Mouse (Mus musculus) heart, embryonic 15.5 days (tissue): ENCODE results near the gene Abcc9. TPM values are rescaled to one million over a fixed set of nuclear protein-coding genes. Genes with fewer than 3 reads are reported as not detected.

Source experiments
- ATAC-seq: fragments of 200-750 bp; cut with Nextera tagmentation; replicated peaks from 2 replicates; pipeline ENCODE4 v1.8.0; 2017; ENCODE audit warnings: low read depth, moderate TSS enrichment; ENCODE audit not compliant: insufficient number of reproducible peaks, insufficient read depth, low FRiP score
- H3K27ac ChIP-seq: fragments of 300-500 bp; sonication (generic); 2 replicates; pipeline ENCODE4 v1.5.1; 2015; ENCODE audit warnings: mild to moderate bottlenecking, inconsistent platforms
- H3K27me3 ChIP-seq: fragments of 300-500 bp; sonication (generic); 2 replicates; pipeline ENCODE4 v1.6.1; 2015; ENCODE audit warnings: inconsistent platforms
- H3K36me3 ChIP-seq: fragments of 300-500 bp; sonication (generic); 2 replicates; pipeline ENCODE4 v1.6.1; 2015; ENCODE audit warnings: mild to moderate bottlenecking, inconsistent platforms
- H3K4me1 ChIP-seq: fragments of 300-500 bp; sonication (generic); replicated peaks from 2 replicates; pipeline ENCODE4 v1.6.1; 2015; ENCODE audit warnings: inconsistent platforms
- H3K4me2 ChIP-seq: fragments of 300-500 bp; sonication (generic); 2 replicates; pipeline ENCODE4 v1.6.1; 2015; ENCODE audit warnings: inconsistent platforms, mild to moderate bottlenecking, moderate library complexity
- H3K4me3 ChIP-seq: fragments of 300-500 bp; sonication (generic); 2 replicates; pipeline ENCODE4 v1.5.1; 2015; ENCODE audit warnings: mild to moderate bottlenecking, inconsistent platforms
- H3K9ac ChIP-seq: fragments of 300-500 bp; sonication (generic); 2 replicates; pipeline ENCODE4 v1.6.1; 2015; ENCODE audit warnings: mild to moderate bottlenecking, inconsistent platforms
- H3K9me3 ChIP-seq: fragments of 300-500 bp; sonication (generic); replicated peaks from 2 replicates; pipeline ENCODE4 v1.6.1; 2016; ENCODE audit warnings: inconsistent platforms
- WGBS: fragments of 180-500 bp; shearing (Covaris S2); methylation state at CpG from one replicate; pipeline ENCODE4 v1.1.7; 2015; ENCODE audit warnings: mixed read lengths; 5-methylcytosine and 5-hydroxymethylcytosine counted together
- polyA plus RNA-seq: library from polyadenylated mRNA; unstranded; fragments of >200 nt; fragmentation: Nextera tagmentation; extraction: Ambion mirVana; gene quantifications from 2 replicates; pipeline ENCODE4 v1.2.1, GENCODE M21; 2015

Gene Abcc9
- 14.6 and 15.2 TPM in 2 replicates for polyA plus RNA-seq

DNA sequence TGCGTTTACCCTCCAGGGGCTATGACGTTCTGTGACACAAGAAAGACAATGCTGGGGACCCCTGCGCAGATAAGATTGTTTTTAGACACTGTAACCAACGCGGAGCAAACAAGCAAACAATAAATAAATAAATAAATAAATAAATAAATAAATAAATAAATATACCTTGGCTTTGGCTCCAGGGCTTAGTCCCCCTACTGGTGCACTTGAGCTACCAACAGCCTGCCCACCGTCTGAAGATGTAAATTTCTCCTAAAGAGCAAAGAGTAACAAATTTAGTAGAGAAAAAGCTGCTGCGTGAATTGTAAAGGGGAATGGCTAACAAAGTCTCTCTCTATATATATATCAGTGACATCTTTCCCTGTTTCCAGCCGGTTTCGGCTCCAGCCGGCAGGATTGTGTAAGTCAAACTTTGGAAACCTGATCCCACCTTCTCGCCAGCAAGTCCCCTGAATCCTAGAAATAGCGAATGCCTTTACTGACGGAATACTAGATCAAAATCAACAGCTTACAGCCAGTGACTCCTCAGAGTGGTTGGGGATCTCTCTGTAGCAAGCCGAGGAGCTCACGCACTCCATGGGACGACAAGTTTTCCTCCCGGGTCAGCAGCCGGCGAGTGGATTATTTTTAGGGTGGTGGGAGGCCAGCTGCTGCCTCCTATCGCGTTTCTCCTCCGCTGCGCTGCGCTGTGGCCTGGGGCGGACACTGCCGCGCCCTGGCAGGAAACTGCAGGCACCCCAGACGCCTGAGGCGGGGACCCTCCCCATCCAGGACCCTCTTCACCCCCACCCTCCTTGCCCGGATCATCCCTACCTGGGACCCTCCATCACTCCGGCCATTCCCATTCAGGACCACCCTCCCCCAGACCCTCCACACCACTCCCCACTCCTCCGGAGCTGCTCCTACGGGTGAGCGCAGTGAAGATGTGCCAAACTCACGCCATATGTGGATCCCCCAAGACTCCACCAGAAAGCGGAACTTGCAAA lies at the start of gene Abcc9:
Gene Abcc9 (minus strand): TSS at position 664 of the 986 bp plus-strand sequence.
- Histone ChIP-seq H3K4me2 (peak within 1 kb of the TSS; percentile 86), H3K4me1 (peaks cover 38% of the 10 kb centered on the region), H3K27me3 (no peaks in the 10 kb centered on the region), H3K9me3 (no peaks in the 10 kb centered on the region), H3K9ac (peak within 1 kb of the TSS; percentile 72), H3K4me3 (peak within 1 kb of the TSS; percentile 56), H3K27ac (peak within 1 kb of the TSS; percentile 86), H3K36me3 (no peaks in the 10 kb centered on the region)
- peak; percentile 78 for ATAC-seq
- WGBS = 6% methylated on average over 36 of the region's 36 CpGs

DNA sequence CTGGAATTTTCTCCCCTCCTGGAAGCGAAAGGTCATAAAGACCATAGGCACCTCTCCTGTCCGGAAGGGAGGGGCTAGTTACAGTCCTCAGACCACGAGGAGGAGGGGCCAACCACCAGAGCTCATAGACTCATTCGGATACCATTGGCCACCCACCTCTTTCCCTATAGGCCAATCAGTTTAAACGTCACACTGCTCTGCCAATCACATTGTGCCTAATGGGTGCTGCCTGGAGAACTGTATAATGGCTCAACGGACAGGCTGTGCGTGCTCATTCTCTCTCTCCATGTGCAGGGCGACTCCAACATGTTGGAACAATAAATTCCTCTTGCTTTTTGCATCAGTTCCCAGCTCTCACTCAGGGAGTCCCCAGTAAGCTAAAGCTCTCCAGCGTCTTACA lies 49.2 kb upstream of the Abcc9 start:
- ATAC-seq = no peak
- H3K4me2 ChIP-seq = no peak overlapping the region
- H3K27ac ChIP-seq = no peak overlapping the region
- WGBS = 53% methylated on average over 9 of the region's 9 CpGs
- H3K4me1 ChIP-seq = peaks cover 19% of the 10 kb centered on the region
- H3K9ac ChIP-seq = no peak overlapping the region
- H3K9me3 ChIP-seq = no peaks in the 10 kb centered on the region
- H3K36me3 ChIP-seq = no peaks in the 10 kb centered on the region
- no peaks in the 10 kb centered on the region for H3K27me3 ChIP-seq
- H3K4me3 ChIP-seq = no peak overlapping the region

DNA sequence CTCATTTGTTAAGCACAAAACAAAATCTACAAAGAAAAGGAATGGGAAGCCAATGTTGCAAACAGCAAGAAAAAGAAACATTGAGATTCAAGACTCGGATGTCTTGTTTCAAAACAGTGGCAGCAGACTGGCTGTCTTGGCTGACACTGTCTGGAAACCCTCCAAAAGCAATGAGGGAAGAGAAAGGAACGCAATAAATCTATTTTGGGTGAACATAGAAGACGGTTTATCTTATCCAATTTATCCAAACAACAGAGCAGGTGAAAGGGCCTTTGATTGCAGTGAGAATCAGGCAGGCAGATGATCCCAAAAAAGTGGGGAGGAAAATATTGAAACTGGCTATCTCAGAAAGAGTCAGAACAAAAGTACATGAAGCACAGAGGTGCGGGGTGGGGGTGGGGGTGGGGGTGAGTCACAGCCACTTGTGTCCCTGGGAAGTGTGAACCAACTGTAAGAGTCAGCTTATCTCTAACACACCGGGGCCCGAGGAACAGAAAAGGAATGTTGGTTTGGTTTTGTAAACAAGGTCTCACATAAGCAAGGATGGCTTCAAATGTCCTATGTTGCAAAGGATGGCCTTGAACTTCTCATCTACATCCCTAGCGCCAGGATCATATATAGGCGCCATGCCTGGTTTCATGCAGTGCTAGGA lies 46.1 kb upstream of the Abcc9 start:
- Histone ChIP-seq H3K9ac (no peak overlapping the region), H3K9me3 (no peaks in the 10 kb centered on the region), H3K4me1 (peaks cover 19% of the 10 kb centered on the region), H3K4me3 (no peak overlapping the region), H3K27me3 (no peaks in the 10 kb centered on the region), H3K4me2 (peak overlapping the region; percentile 31), H3K36me3 (no peaks in the 10 kb centered on the region), H3K27ac (peak overlapping the region; percentile 62)
- 28% methylated on average over 8 of the region's 8 CpGs for WGBS
- ATAC-seq = peak; percentile 34; the same call in 1 of the 2 replicates

DNA sequence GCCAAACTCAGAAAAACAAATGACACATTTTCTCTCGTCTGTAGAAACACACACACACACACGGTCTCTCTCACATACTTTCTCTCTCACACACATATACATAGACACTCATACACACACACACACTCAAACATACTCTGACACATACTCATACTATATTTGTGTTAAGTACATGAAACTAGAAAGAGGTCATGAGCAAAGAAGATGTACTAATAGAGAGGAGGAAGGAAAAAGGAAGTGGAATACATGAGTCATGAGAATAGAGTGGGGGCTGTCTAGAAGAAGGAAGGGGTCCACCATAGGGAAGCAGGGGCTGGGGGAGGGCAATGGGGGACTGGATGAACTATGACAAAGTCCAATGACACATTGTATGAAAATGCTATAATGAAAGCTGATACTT lies 45.0 kb upstream of the Abcc9 start:
- H3K27ac ChIP-seq = no peak overlapping the region; the same call in 1 of the 2 replicates
- no peaks in the 10 kb centered on the region for H3K9me3 ChIP-seq
- H3K9ac ChIP-seq = no peak overlapping the region
- H3K4me3 ChIP-seq = no peak overlapping the region
- 52% methylated on average over 2 of the region's 2 CpGs for WGBS
- H3K4me2 ChIP-seq = no peak overlapping the region
- H3K36me3 ChIP-seq = no peaks in the 10 kb centered on the region
- no peaks in the 10 kb centered on the region for H3K27me3 ChIP-seq
- peaks cover 19% of the 10 kb centered on the region for H3K4me1 ChIP-seq
- ATAC-seq = no peak

DNA sequence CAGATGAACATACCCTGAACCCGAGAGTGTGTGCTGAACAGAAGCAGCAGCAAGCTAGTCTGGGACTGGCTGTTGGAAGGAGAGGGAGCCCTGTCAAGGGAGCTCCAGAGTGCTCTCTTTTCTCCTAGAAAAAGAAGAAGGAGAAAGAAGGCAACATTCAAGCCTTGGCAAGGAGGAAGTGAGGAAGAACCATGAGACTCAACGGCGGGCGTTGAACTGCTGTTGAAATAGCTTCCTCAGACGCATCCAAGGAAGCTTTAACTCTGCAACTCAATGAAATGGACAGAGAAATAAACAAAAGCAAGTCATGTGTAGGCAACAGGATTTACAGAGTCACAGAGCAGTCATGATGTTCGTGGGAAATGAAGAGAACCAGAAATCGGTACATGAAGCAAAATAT lies 44.6 kb upstream of the Abcc9 start:
- H3K36me3 ChIP-seq = no peaks in the 10 kb centered on the region
- H3K27ac ChIP-seq = peak overlapping the region; percentile 15; the same call in 1 of the 2 replicates
- no peaks in the 10 kb centered on the region for H3K9me3 ChIP-seq
- ATAC-seq = no peak
- H3K4me1 ChIP-seq = peaks cover 19% of the 10 kb centered on the region
- H3K9ac ChIP-seq = no peak overlapping the region
- no peak overlapping the region for H3K4me3 ChIP-seq
- H3K4me2 ChIP-seq = no peak overlapping the region
- no peaks in the 10 kb centered on the region for H3K27me3 ChIP-seq
- WGBS = 69% methylated on average over 7 of the region's 7 CpGs

DNA sequence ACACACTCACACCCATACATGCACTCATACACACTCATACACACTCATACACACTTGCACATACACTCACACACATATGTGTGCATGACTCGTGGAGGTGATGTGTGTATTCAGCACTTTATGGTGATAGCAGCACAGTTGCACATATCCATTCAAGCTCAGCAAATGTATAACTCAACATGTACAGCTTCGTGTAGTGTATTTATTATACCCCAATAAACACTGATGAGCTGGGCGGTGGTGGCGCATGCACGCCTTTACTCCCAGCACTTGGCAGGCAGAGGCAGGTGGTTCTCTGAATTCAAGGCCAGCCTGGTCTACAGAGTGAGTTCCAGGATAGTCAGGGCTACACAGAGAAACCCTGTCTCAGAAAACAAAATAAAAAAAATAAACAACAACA lies 43.4 kb upstream of the Abcc9 start:
- WGBS = 90% methylated on average over 5 of the region's 5 CpGs
- no peak for ATAC-seq

DNA sequence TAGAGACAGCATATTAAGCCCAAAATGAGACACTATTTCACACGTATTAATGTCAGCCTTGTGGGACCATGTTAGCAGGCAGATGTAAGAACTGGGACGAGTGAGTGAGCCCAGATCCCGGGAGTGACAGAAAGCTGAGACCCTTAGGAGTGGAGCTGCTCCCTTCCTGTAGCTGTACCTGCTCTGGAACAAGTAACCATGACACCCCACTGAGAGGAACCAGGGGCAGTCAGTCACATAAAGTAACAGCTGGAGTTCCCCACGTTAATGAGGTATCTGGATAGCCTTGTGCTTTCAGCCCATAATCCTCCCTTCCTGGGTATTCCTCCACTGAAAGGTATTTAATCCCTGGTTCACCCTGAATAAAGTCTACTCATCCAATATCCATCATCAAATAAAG lies 41.1 kb upstream of the Abcc9 start:
- Histone ChIP-seq H3K4me3 (no peak overlapping the region), H3K9me3 (no peaks in the 10 kb centered on the region), H3K27ac (no peak overlapping the region), H3K27me3 (no peaks in the 10 kb centered on the region), H3K4me2 (no peak overlapping the region), H3K4me1 (peaks cover 15% of the 10 kb centered on the region), H3K36me3 (no peaks in the 10 kb centered on the region), H3K9ac (no peak overlapping the region)
- no peak for ATAC-seq
- whole genome bisulfite sequencing = 69% methylated on average over 4 of the region's 4 CpGs

More for the DNA sequence above, 43.4 kb upstream of the Abcc9 start:
- Histone ChIP-seq H3K4me1 (peaks cover 19% of the 10 kb centered on the region), H3K9me3 (no peaks in the 10 kb centered on the region), H3K27ac (no peak overlapping the region), H3K4me3 (no peak overlapping the region), H3K27me3 (no peaks in the 10 kb centered on the region), H3K4me2 (no peak overlapping the region), H3K9ac (no peak overlapping the region), H3K36me3 (no peaks in the 10 kb centered on the region)

DNA sequence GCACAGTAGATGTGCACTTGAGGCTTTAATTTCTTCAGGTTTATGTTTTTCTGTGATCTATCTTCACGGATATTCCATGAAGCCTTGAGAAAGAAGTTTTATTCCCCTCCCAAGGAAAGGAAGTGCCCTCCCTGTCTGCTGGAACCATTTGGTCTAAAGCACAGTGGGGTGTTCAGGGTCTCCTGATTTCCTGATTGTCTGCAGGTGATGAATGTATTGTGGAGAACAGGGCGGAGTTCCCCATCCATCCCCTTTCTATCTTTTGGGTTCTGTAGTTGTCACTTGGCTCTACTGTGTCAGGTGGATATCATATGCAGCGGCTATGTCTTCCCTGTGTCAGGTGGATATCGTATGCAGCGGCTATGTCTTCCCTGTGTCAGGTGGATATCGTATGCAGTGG lies 39.6 kb upstream of the Abcc9 start:
- no peak overlapping the region for H3K4me3 ChIP-seq
- H3K27ac ChIP-seq = no peak overlapping the region
- no peaks in the 10 kb centered on the region for H3K27me3 ChIP-seq
- H3K4me2 ChIP-seq = no peak overlapping the region
- no peak overlapping the region for H3K9ac ChIP-seq
- no peaks in the 10 kb centered on the region for H3K36me3 ChIP-seq
- peaks cover 4% of the 10 kb centered on the region for H3K4me1 ChIP-seq
- H3K9me3 ChIP-seq = no peaks in the 10 kb centered on the region
- WGBS = 86% methylated on average over 6 of the region's 6 CpGs
- no peak for ATAC-seq

DNA sequence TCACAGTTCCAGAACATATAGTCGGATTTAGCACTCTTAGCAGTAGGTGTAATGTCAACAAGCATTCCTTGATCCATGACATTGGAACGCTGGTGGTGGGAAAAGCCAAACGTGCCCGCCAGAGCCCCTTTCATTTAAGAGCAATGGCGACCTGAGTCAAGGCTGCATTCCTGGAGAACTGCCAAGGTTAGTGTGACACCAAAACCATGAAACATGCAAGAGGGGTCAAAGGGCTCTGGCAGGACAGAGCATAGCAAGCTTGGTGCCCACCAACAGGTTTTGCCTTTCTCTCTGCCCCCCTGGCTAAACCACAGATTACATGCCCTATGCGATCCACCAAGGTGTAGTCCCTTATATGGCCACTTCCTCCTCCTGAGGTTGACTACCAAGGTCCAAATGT lies 36.5 kb upstream of the Abcc9 start:
- Histone ChIP-seq H3K4me1 (no peaks in the 10 kb centered on the region; the same call in none of the 2 replicates), H3K27ac (no peak overlapping the region), H3K9me3 (no peaks in the 10 kb centered on the region), H3K4me2 (no peak overlapping the region), H3K9ac (no peak overlapping the region), H3K27me3 (no peaks in the 10 kb centered on the region), H3K4me3 (no peak overlapping the region), H3K36me3 (no peaks in the 10 kb centered on the region)
- no peak for ATAC-seq
- WGBS = 75% methylated on average over 6 of the region's 6 CpGs

DNA sequence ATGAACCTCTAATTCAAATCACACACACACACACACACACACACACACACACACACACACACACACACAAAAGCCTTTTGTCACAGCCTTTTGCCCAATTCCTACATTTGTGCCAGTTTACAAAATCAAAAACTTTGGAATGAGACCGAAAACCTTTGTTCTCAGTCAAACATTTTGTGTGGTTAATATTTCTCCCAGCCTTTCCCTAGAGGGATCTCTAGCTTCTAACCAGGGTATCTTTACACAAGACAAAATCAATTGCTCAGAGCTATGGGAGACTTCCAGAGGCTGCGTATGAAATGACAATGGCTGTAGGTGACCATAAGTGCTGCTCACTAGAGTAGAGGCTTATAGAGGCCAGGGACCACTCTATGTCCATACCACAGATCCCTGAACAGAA lies 36.1 kb upstream of the Abcc9 start:
- Histone ChIP-seq H3K27ac (no peak overlapping the region), H3K36me3 (no peaks in the 10 kb centered on the region), H3K4me3 (no peak overlapping the region), H3K27me3 (no peaks in the 10 kb centered on the region), H3K9me3 (no peaks in the 10 kb centered on the region), H3K9ac (no peak overlapping the region), H3K4me1 (no peaks in the 10 kb centered on the region; the same call in none of the 2 replicates), H3K4me2 (no peak overlapping the region)
- ATAC-seq = no peak
- WGBS = 91% methylated on average over 2 of the region's 2 CpGs

DNA sequence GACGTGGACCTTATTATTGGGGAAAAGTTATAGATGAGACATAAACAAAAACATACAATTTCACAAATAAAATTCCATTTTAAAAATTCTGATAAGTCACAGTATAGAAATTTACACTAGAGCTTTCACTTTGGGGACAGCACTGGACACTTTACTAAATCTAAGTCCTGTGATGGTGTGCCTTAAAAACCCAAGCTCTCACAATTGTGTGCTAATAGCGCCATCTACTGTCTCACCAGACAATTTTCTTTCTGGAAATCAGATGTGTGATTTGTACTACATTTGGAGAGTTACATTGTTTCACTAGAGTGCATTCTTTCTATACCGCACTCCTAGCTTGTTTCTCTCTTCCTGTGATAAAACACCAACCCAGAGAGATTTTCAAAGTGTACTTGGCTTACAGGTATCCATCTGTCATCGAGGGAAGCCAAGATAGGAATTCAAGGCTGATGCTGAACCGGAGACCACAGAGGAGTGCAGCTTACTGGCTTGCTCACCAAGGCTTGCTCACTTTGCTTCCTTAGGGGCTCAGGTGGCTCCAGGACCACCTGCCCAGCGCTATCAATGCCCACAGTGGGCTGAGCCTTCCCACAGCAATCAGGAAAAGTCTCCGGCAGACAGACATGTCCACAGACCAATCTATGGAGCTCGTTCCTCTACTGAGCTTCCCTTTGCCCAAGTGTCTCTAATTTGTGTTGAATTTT lies 33.3 kb upstream of the Abcc9 start:
- whole genome bisulfite sequencing = 47% methylated on average over 8 of the region's 8 CpGs
- Histone ChIP-seq H3K36me3 (no peaks in the 10 kb centered on the region), H3K4me1 (no peaks in the 10 kb centered on the region; the same call in 1 of the 2 replicates), H3K9ac (no peak overlapping the region), H3K4me3 (no peak overlapping the region), H3K27me3 (no peaks in the 10 kb centered on the region), H3K27ac (no peak overlapping the region), H3K4me2 (no peak overlapping the region), H3K9me3 (no peaks in the 10 kb centered on the region)
- ATAC-seq = no peak
